Mouse (Mus musculus) myocyte (in vitro differentiated cells): Measurements from ENCODE around the gene Zcchc9.

Source experiments
- E2F4 ChIP-seq: IDR thresholded peaks from one replicate; pipeline ENCODE4 v1.6.1; 2011; ENCODE audit warnings: mild to moderate bottlenecking, control low read depth, moderate library complexity; ENCODE audit not compliant: insufficient read depth
- POLR2A ChIP-seq: IDR thresholded peaks from one replicate; pipeline ENCODE4 v1.6.1; 2011; ENCODE audit warnings: low read depth, mild to moderate bottlenecking, control low read depth, moderate library complexity; ENCODE audit not compliant: insufficient read length

DNA sequence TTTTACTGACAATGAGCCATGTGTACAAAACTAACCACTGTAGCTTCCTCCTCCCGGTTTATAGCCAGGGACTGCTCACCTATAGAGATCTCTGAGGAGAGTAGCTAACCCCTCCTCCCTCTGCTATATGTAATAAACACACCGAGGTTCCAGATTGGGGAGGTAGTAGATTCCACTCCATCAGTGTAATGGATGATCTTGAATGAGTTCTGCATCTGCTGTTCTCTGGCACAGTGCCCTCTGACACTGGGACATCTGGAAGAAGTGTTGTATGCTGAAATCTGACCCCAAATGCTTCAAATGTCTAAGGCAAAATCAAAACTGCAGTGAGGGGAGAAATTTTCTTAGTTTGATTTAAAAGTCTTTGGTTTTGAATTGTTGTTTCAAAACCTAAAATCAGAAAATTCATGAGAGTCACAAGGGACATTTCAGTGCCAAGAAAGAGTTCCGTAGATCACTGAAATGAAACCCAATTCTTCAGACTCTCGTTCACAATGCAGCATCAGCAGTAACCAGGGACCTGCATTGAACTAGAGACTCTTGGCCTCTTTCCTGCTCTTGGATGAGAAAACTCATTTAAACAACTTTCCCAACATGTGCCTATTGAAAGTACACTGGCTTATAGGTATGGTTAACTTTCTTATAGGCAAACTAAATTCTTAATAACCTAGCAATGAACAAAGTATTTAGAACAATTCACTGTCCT lies 17.5 kb upstream of the Zcchc9 start:
- TF ChIP-seq E2F4 (no peak), POLR2A (no peak)
